22 mouse cellular contexts compared by ENCODE assay signal in the genomic region with DNA sequence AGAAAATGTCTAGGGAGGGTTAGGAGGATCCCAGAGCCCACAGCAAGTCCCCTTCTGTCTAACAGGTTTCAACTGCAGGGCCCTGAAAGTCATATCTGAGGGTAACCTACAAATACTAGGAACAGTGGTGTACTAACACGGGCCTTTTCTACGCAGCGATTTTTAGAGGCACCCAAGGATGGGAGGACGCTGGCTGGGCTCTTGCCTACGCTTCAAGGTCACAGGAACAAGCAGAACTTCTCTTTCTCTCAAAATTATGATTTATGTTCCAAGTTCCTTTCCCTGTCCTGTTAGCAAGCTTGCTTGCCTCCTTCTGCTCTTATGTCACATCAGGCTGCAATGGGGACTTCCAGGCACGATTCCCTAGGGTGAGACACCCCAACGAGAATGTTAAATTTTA.
DNase-seq lines count a peak whose midpoint lies in the region; ATAC-seq and TF ChIP-seq lines count a peak whose summit lies in the region.
"Had no signal": no experiment of that assay in that cellular context is flagged by ENCODE, and none has a peak within 500 bp of the region (broad histone marks: within the 10 kb centered on the region; RNA-seq: fewer than 3 reads in every experiment).

No protein-coding gene starts in this region.

- H3K4me2 ChIP-seq in liver, embryonic 16.5 days (ENCODE audit: low read depth, low read length): 0 out of 2 replicates have a peak overlapping the region, but pooled peaks have one; percentile 6
- H3K4me2 ChIP-seq: hindbrain, embryonic 13.5 days; liver, embryonic 13.5 days; midbrain, embryonic 13.5 days; stomach, embryonic 15.5 days had no signal

- peaks cover 13% of the 10 kb centered on the region for H3K4me1 ChIP-seq in liver, embryonic 16.5 days (ENCODE audit: control insufficient read depth, low read depth, low read length)

- no peak for TF ChIP-seq CTCF in gastrocnemius, adult 2 months (IDR thresholded peaks at IDR 0.05)

- 20% methylated on average over 7 of the region's 7 CpGs for WGBS in liver, embryonic 16.5 days (ENCODE audit: insufficient replicate concordance)

- H3K9me3 ChIP-seq in liver, embryonic 16.5 days (replicated peaks; ENCODE audit: control insufficient read depth, low read length): no peaks in the 10 kb centered on the region
- H3K9me3 ChIP-seq: embryonic facial prominence, embryonic 10.5 days; G1E; hindbrain, embryonic 13.5 days; liver, embryonic 13.5 days; midbrain, embryonic 13.5 days; stomach, embryonic 15.5 days had no signal

- no peaks in the 10 kb centered on the region for H3K36me3 ChIP-seq in liver, embryonic 16.5 days (ENCODE audit: control insufficient read depth, insufficient read depth)
- H3K36me3 ChIP-seq: liver, embryonic 13.5 days; stomach, embryonic 15.5 days had no signal

- no peak overlapping the region for H3K4me3 ChIP-seq in gastrocnemius, adult 2 months
- H3K4me3 ChIP-seq in liver, embryonic 16.5 days (ENCODE audit: low read depth, low read length): no peak overlapping the region
- H3K4me3 ChIP-seq: embryonic facial prominence, embryonic 10.5 days; heart, adult 2 months; hindbrain, embryonic 13.5 days; liver, embryonic 13.5 days; midbrain, embryonic 13.5 days; stomach, embryonic 15.5 days had no signal

- ATAC-seq in liver, embryonic 16.5 days (ENCODE audit: low read depth): no peak
- ATAC-seq: forebrain, embryonic 16.5 days; midbrain, embryonic 13.5 days had no signal

- H3K27ac ChIP-seq in gastrocnemius, adult 2 months: peak overlapping the region; percentile 44; the same call in 1 of the 2 replicates
- peak overlapping the region; percentile 64 for H3K27ac ChIP-seq in liver, embryonic 16.5 days (ENCODE audit: low read length)
- H3K27ac ChIP-seq: embryonic facial prominence, embryonic 10.5 days; heart, adult 2 months; hindbrain, embryonic 13.5 days; kidney, postnatal 0 days; midbrain, embryonic 13.5 days; stomach, embryonic 15.5 days had no signal

- H3K27me3 ChIP-seq in liver, embryonic 16.5 days (ENCODE audit: control insufficient read depth, insufficient read depth, low read depth, low read length): 0 out of 2 replicates have a peak, but pooled peaks cover 2% of the 10 kb centered on the region
- H3K27me3 ChIP-seq: hindbrain, embryonic 13.5 days; midbrain, embryonic 13.5 days; stomach, embryonic 15.5 days had no signal

- no peak overlapping the region for H3K9ac ChIP-seq in liver, embryonic 16.5 days (ENCODE audit: low read depth, low read length)
- H3K9ac ChIP-seq: hindbrain, embryonic 13.5 days; liver, embryonic 13.5 days; midbrain, embryonic 13.5 days; stomach, embryonic 15.5 days had no signal

- intact Hi-C loops in gastrocnemius, adult 2 months (cut with DNase I): no loop called here
- intact Hi-C loops in gastrocnemius, postnatal 36 days (cut with DNase I): no loop called here

- DNase-seq in gastrocnemius, adult 2 months: no peak
- DNase-seq in gastrocnemius, postnatal 36 days: no peak
- peak; percentile 30 for DNase-seq in thymus, postnatal 25 days
- DNase-seq in thymus, postnatal 14 days: no peak
- DNase-seq in left cerebral cortex, adult 9 months (ENCODE audit: low spot score in 2 of 2): no peak
- no peak for DNase-seq in right cerebral cortex, postnatal 25 days
- DNase-seq: adrenal gland, postnatal 14 days; cerebellum, adult 11-12 months; cerebellum, postnatal 10 days; gastrocnemius, postnatal 25 days; heart, postnatal 36 days; kidney, adult 18-20 months; liver, embryonic 13.5 days had no signal
